Mouse (Mus musculus) embryonic facial prominence, embryonic 13.5 days (tissue): ENCODE measurements around the gene Mastl. TPM values are rescaled to one million over a fixed set of nuclear protein-coding genes. Genes with fewer than 3 reads are reported as not detected.

Experiments used
- ATAC-seq: fragments of 200-750 bp; cut with Nextera tagmentation; 2 replicates; pipeline ENCODE4 v1.8.0; 2017; ENCODE audit warnings: low read depth; ENCODE audit not compliant: insufficient number of reproducible peaks, insufficient read depth, low FRiP score, low TSS enrichment
- H3K27ac ChIP-seq: fragments of 300-500 bp; sonication (generic); 2 replicates; pipeline ENCODE4 v1.5.1; 2015; ENCODE audit warnings: moderate library complexity, mild to moderate bottlenecking, inconsistent platforms
- H3K27me3 ChIP-seq: fragments of 300-500 bp; sonication (generic); 2 replicates; pipeline ENCODE4 v1.6.1; 2015; ENCODE audit warnings: mild to moderate bottlenecking, inconsistent platforms
- H3K36me3 ChIP-seq: fragments of 300-500 bp; sonication (generic); 2 replicates; pipeline ENCODE4 v1.6.1; 2015; ENCODE audit warnings: mild to moderate bottlenecking, inconsistent platforms
- H3K4me1 ChIP-seq: fragments of 300-500 bp; sonication (generic); 2 replicates; pipeline ENCODE4 v1.6.1; 2015; ENCODE audit warnings: inconsistent platforms
- H3K4me2 ChIP-seq: fragments of 300-500 bp; sonication (generic); 2 replicates; pipeline ENCODE4 v1.6.1; 2015; ENCODE audit warnings: moderate library complexity, mild to moderate bottlenecking, inconsistent platforms
- H3K4me3 ChIP-seq: fragments of 300-500 bp; sonication (generic); 2 replicates; pipeline ENCODE4 v1.5.1; 2015; ENCODE audit warnings: mild to moderate bottlenecking, inconsistent platforms
- H3K9ac ChIP-seq: fragments of 300-500 bp; sonication (generic); 2 replicates; pipeline ENCODE4 v1.6.1; 2015; ENCODE audit warnings: mild to moderate bottlenecking, inconsistent platforms
- H3K9me3 ChIP-seq: fragments of 300-500 bp; sonication (generic); 2 replicates; pipeline ENCODE4 v1.6.1; 2016; ENCODE audit warnings: inconsistent platforms
- WGBS: fragments of 180-500 bp; shearing (Covaris S2); methylation state at CpG from one replicate; pipeline ENCODE4 v1.1.7; 2015; ENCODE audit warnings: mixed read lengths; 5-methylcytosine and 5-hydroxymethylcytosine counted together
- polyA plus RNA-seq: library from polyadenylated mRNA; unstranded; fragments of >200 nt; fragmentation: Nextera tagmentation; extraction: Ambion mirVana; gene quantifications from 2 replicates; pipeline ENCODE4 v1.2.1, GENCODE M21; 2015

The Mastl gene
- polyA plus RNA-seq, 1 experiment from 2014 or later = 9.8 TPM

DNA sequence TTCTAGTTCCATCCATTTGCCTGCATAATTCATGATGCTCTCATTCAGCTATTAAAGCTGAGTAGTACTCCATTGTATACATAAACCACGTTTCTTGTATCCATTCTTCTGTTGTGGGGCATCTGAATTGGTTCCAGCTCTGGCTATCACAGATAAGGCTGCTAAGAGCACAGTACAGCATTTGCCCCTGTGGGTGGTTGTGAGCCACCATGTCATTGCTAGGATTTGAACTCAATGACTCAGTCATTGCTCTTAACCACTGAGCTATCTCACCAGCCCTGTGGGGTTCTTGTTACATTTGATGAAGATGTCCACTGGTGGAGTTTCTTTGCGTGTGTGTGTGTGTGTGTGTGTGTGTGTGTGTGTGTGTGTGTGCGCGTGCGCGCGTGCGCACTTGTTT lies 71.3 kb downstream of the Mastl start:
- Histone ChIP-seq H3K27me3 (no peaks in the 10 kb centered on the region), H3K36me3 (peaks cover 71% of the 10 kb centered on the region), H3K9ac (no peak overlapping the region), H3K4me3 (no peak overlapping the region), H3K9me3 (no peaks in the 10 kb centered on the region), H3K4me1 (no peaks in the 10 kb centered on the region), H3K4me2 (no peak overlapping the region), H3K27ac (no peak overlapping the region)
- 95% methylated on average over 8 of the region's 8 CpGs for whole genome bisulfite sequencing
- no peak for ATAC-seq

DNA sequence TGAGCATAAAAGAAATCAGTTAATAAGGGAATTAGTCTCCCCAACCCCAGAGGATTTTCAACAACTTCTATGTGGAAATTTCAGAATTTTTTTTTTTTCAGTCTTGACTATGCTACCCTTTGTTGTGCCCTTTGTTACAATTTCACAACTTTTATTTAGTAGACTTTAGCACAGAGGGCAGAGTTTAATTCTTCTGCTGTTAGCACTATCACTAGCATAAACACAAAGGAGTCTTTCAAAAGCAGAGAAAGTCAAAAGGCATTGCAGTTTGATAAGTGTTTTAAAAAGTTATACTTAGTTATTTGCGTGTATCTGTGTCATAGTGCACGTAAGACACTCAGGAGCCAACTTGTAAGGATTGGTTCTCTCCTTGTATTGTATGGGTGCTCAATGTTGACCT lies 77.2 kb downstream of the Mastl start:
- H3K27ac ChIP-seq = no peak overlapping the region
- no peak for ATAC-seq
- no peaks in the 10 kb centered on the region for H3K4me1 ChIP-seq
- H3K27me3 ChIP-seq = no peaks in the 10 kb centered on the region
- WGBS = 91% methylated on average over 2 of the region's 2 CpGs
- no peak overlapping the region for H3K9ac ChIP-seq
- no peak overlapping the region for H3K4me3 ChIP-seq
- peaks cover 71% of the 10 kb centered on the region for H3K36me3 ChIP-seq
- peaks cover 3% of the 10 kb centered on the region; the same call in 1 of the 2 replicates for H3K9me3 ChIP-seq
- H3K4me2 ChIP-seq = no peak overlapping the region

DNA sequence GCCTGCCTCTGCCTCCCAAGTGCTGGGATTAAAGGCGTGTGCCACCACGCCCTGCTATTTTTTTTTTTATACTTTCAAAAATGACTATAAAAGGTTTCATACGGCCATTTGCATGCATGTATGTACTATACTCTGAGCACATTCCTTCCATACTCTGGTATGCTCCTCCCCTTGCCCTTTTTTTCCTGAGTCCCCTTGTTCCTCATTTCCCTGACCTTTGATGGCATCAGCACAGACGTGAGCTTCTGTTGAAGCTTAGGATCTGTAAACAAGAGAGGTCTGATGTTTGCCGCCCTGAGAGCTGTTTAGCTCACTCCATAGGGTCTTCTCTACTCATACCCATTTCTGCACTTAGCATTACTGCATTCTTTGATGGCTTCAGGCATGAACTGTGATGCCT lies 78.1 kb downstream of the Mastl start:
- peaks cover 64% of the 10 kb centered on the region for H3K36me3 ChIP-seq
- no peak for ATAC-seq
- H3K4me2 ChIP-seq = no peak overlapping the region
- H3K4me3 ChIP-seq = no peak overlapping the region
- no peaks in the 10 kb centered on the region for H3K4me1 ChIP-seq
- no peak overlapping the region for H3K27ac ChIP-seq
- H3K9me3 ChIP-seq = peaks cover 3% of the 10 kb centered on the region; the same call in 1 of the 2 replicates
- H3K9ac ChIP-seq = no peak overlapping the region
- whole genome bisulfite sequencing = 93% methylated on average over 5 of the region's 5 CpGs
- no peaks in the 10 kb centered on the region for H3K27me3 ChIP-seq

DNA sequence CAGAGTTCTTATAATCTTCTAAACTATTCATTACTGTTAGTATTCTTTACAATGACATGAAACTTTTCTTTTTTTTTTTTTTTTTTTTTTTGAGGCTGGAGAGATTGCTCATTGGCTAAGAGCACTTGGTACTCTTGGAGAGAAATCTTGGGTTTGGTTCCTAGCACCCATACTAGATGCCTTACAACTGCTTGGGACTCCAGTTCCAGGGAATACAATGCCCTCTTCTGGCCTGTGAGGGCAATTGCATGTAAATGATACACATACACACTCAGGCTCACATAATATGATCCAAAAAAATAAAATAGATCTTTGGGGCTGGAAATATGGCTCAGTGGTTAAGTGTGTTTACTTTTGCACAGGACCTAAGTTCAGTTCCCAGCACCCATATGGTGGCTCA lies 79.0 kb downstream of the Mastl start:
- no peak for ATAC-seq
- no peak overlapping the region for H3K4me2 ChIP-seq
- no peak overlapping the region for H3K4me3 ChIP-seq
- no peaks in the 10 kb centered on the region for H3K4me1 ChIP-seq
- H3K9me3 ChIP-seq = peaks cover 3% of the 10 kb centered on the region; the same call in 1 of the 2 replicates
- H3K9ac ChIP-seq = no peak overlapping the region
- no peaks in the 10 kb centered on the region for H3K27me3 ChIP-seq
- H3K36me3 ChIP-seq = peaks cover 58% of the 10 kb centered on the region
- no peak overlapping the region for H3K27ac ChIP-seq

DNA sequence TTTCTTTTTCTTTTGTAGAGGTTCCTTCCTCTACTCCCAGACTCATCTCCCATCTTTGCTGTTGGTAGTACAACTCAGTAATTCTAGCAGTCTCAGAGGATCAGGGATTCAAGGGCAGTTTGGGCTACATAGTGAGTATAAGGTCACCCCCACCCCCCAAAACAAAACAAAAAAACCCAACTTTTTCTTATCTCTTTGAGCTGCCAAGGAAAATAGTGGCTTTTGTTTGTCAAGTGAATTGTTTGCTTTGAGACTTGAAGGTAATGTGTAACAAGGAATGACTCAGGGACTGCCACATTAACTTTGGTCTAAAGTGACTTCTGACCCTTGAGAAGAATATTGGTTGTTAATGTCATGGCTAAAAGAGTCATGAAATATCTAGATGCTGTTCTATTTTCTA lies 80.0 kb downstream of the Mastl start:
- Histone ChIP-seq H3K36me3 (peaks cover 51% of the 10 kb centered on the region), H3K4me1 (no peaks in the 10 kb centered on the region), H3K9me3 (peaks cover 3% of the 10 kb centered on the region; the same call in 1 of the 2 replicates), H3K27ac (no peak overlapping the region), H3K4me3 (no peak overlapping the region), H3K27me3 (no peaks in the 10 kb centered on the region), H3K9ac (no peak overlapping the region), H3K4me2 (no peak overlapping the region)
- no peak for ATAC-seq

DNA sequence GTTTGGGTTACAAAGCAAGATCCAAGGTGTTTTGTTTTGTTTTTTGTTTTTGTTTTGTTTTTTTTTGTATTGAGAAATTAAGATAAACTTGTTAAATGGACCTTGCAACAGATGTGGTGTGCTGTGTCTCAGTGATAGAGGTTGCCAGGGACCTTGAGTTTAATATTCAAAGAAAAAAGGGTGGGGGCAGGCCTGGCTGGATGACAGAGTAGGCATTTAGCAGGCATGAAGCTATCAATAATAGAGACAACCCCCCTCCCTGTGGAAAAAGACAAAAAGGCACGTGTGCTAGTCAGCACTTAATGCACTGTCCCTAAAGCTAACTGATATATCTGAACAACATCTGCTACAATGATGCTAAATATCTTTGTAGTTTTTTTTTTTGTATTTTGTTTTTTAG lies 84.4 kb downstream of the Mastl start:
- no peak overlapping the region for H3K9ac ChIP-seq
- H3K4me3 ChIP-seq = no peak overlapping the region
- no peaks in the 10 kb centered on the region for H3K27me3 ChIP-seq
- peaks cover 21% of the 10 kb centered on the region for H3K36me3 ChIP-seq
- 79% methylated on average over 1 of the region's 1 CpGs for WGBS
- H3K4me2 ChIP-seq = no peak overlapping the region
- 0 out of 2 replicates have a peak, but pooled peaks cover 3% of the 10 kb centered on the region for H3K4me1 ChIP-seq
- H3K27ac ChIP-seq = no peak overlapping the region
- ATAC-seq = no peak
- no peaks in the 10 kb centered on the region for H3K9me3 ChIP-seq

DNA sequence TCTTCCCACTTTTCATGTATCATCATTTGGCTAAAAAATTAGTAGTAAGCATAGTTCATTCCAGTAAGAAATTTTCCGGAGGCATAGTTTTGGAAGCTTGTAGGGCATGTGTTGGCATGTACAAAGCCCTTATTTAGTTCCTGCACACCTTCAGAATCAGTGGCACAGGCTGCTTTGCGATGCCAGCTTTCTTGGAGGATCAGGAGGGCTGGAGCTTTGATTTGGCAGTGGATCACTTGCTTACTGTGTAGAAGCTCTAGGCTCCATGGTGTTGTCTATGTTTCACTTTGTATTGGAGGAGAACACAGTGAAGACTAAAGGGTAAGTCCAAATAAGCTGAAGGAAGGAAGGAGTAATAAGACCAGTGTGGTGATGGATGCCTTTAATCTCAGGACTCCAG lies 85.3 kb downstream of the Mastl start:
- Histone ChIP-seq H3K36me3 (peaks cover 15% of the 10 kb centered on the region; the same call in 1 of the 2 replicates), H3K27ac (no peak overlapping the region), H3K4me2 (no peak overlapping the region), H3K4me3 (no peak overlapping the region), H3K27me3 (no peaks in the 10 kb centered on the region), H3K9me3 (no peaks in the 10 kb centered on the region), H3K4me1 (0 out of 2 replicates have a peak, but pooled peaks cover 3% of the 10 kb centered on the region), H3K9ac (no peak overlapping the region)
- 86% methylated on average over 2 of the region's 2 CpGs for WGBS
- ATAC-seq = no peak

DNA sequence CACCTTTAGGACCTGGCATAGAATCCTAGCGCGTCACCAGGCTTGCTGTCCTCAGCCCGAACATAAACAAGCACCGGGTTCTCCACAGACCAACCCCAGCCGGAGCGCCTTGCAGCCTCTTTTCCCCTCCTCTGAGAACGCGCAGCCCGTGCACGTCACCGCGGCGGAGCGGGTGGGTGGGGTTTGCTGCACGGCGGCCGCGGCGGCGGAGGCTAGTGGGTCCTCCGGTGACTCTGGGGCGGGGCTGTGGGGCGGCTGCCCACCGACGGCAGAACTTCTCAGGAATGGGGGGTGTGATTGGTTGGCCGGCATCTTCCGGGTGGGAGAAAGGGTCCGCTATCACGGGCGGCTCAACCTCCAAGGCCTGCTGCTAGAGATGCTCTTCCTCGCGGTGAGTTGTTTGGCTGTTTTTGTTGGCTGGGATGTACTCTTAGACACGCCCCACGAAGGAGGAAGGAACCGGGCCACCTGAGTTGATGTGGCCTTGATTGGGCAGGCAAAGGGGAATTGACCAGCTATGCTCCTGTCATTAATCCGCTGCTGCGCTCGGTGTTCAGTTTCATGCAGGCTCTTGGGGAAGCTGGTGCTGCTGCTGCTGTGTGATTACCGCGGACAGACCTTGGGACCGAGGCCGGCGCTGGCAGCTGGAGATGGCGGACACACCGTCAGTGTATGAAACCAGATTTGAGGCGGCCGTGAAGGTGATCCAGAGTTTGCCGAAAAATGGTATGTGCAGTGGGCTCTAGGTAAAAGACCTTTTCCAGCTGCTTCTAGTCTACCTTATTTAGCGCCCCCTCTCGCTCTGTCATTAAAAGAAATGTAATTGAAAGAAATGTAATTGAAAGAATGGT lies 86.7 kb downstream of the Mastl start:
- Histone ChIP-seq H3K4me3 (peak overlapping the region; percentile 76), H3K27me3 (no peaks in the 10 kb centered on the region), H3K36me3 (peaks cover 9% of the 10 kb centered on the region; the same call in 1 of the 2 replicates), H3K27ac (peak overlapping the region; percentile 97), H3K9ac (peak overlapping the region; percentile 87), H3K4me2 (peak overlapping the region; percentile 96), H3K9me3 (no peaks in the 10 kb centered on the region), H3K4me1 (0 out of 2 replicates have a peak, but pooled peaks cover 3% of the 10 kb centered on the region)
- peak; percentile 88 for ATAC-seq
- WGBS = under 1% methylated on average over 50 of the region's 50 CpGs

DNA sequence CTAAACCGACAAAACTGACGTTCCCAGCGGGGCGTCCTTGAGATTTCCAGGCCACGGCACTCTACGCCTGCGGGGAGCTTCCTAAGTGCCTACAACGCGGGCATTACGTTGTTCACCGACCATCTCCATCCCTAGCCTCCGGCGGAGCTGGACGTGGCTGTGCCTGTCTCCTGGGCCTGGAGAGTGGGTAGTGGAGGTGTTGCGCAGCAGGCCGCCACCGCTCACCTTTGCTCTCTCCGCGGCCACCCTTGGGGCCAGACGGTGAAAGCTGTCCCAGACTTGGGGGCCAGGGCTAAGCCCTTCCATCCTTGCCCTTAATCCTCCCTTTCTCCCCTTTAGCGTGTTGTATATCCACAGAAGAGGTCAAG lies 87.5 kb downstream of the Mastl start:
- Histone ChIP-seq H3K27ac (peak overlapping the region; percentile 97), H3K9me3 (no peaks in the 10 kb centered on the region), H3K4me2 (peak overlapping the region; percentile 96), H3K9ac (peak overlapping the region; percentile 87), H3K36me3 (peaks cover 7% of the 10 kb centered on the region; the same call in 1 of the 2 replicates), H3K4me3 (peak overlapping the region; percentile 76), H3K27me3 (no peaks in the 10 kb centered on the region), H3K4me1 (0 out of 2 replicates have a peak, but pooled peaks cover 3% of the 10 kb centered on the region)
- 0 out of 2 replicates have a peak, but pooled peaks have one; percentile 45 for ATAC-seq
- under 1% methylated on average over 21 of the region's 21 CpGs for WGBS

DNA sequence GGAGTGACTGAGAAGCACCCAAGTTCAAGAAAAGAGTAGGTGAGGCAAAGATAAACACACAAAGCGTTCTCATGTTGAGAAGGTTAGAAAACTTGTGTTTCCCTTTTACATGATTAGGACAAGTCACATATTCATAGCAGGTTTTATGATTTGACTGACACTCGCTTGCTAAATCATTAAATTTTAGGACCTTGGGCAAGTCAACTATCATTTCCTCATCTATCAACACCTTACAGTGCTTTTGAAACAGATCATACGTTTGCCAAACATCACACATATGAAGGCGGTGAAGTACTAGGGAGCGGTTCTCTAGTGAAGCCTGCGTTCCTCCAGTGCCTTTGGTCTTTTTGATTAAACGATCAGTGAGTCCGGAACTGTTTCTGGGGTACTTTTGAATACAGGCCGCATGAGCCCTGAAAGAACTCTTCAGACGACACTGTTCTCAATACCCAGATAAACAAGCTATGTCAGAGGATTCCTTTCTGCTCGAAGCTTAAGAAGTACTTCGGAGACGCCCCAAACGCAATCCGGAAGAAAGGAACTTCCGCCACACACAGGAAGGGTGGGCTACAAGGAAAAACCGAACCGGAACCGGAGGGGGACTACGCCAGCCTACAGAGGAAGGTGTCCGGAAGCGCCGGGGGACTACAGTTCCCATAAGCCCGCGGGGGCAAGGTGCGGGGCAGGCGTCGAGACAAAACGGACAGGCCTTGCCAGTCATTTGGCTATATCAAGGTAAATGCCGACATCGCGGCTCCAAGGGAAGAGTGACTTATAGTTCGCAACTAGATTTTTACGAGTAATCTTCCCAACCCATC lies 88.1 kb downstream of the Mastl start, which contains the start of gene Acbd5:
TSS of gene Acbd5 (plus strand) at position 616 of the 818 bp plus-strand sequence.
- WGBS = 2% methylated on average over 34 of the region's 34 CpGs
- peak within 1 kb of the TSS; percentile 76 for H3K4me3 ChIP-seq
- H3K9me3 ChIP-seq = no peaks in the 10 kb centered on the region
- peaks cover 7% of the 10 kb centered on the region; the same call in 1 of the 2 replicates for H3K36me3 ChIP-seq
- no peaks in the 10 kb centered on the region for H3K27me3 ChIP-seq
- H3K27ac ChIP-seq = peak within 1 kb of the TSS; percentile 97
- peak within 1 kb of the TSS; percentile 96 for H3K4me2 ChIP-seq
- ATAC-seq = peak; percentile 94
- 0 out of 2 replicates have a peak, but pooled peaks cover 3% of the 10 kb centered on the region for H3K4me1 ChIP-seq
- H3K9ac ChIP-seq = peak within 1 kb of the TSS; percentile 87
